Mouse (Mus musculus) ovary, postnatal 36 days (tissue): ENCODE results near the gene Pex7.

Experiments used
- DNase-seq: peaks from one replicate; pipeline ENCODE4 v3.0.0; 2022; ENCODE audit warnings: low spot score, mixed read lengths

The Pex7 gene

GRCm38 (mm10) chr10:19877257-19877656 lies 30.2 kb downstream of the Pex7 start:
- DNase-seq, result no peak

DNA sequence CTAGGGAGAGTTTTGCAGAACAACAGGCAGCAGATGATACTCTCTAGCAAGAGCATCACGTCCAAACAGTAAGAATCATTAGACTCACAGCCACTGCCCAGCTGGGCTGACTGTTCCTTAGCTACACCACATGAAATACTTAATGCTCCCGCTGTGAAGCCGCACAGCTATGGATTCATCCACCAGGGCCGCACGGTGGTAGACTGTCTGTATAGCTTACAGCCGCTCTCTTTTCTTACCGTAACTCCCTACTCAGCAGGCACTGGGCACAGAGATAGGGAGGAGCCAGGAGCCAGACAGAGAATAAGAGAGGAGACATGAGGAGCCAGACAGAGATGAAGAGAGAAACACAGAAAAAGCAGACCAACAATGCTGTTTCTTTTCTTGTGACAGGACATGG lies 30.8 kb downstream of the Pex7 start:
- no peak for DNase-seq

DNA sequence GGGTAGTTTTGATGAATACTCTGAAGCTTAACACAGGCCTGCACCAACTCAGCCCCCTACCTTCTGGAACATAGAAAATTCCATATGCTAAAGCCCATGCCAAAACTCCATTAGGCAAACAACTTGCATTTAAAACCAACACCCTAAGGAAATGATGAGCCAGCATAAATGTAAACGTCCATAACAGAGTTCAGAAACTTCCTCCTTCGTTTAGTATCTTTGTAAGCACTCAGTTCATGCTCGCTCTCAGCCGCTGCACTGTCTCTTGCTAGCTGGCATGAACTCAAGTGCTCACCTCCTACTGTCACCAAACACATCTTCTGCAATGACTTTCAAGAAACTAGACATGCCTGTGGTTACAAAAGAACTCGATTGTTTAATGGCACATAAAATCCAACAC lies 32.1 kb downstream of the Pex7 start:
- no peak for DNase-seq

DNA sequence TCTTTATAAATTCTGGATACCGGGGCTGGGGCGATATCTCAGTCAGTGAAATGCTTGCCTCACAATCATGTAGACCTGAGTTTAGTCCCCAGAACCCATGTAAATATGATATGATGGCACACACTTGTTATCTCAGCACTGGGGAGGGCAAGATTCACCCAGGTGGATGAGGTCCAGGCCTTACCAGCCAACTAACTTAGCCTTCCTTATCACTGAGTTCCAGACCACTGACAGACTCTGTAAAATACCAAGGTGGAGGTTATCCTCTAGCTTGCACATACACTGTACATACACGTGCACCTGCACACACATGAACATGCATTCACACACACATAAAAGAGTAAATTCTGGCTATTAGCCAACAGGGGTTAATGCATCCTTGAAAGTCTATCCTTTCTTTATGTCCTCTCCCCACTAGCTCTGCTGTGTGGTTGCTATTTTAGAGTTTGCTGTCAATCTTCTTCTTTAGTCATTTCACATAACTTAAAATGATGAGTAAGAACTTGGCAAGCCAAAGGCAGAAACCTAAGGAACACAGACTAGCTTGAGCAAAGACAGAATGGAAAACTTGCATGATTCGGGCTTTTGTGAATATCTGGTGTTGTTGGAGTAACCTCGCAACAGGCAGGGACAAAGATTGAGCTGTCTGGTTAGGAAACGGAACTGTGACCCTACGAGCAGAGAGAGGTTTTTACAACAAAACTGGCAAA lies 51.7 kb downstream of the Pex7 start:
- no peak for DNase-seq

- no peak for DNase-seq
Measured at GRCm38 (mm10) chr10:19853609-19854008, 53.9 kb downstream of the Pex7 start.

DNA sequence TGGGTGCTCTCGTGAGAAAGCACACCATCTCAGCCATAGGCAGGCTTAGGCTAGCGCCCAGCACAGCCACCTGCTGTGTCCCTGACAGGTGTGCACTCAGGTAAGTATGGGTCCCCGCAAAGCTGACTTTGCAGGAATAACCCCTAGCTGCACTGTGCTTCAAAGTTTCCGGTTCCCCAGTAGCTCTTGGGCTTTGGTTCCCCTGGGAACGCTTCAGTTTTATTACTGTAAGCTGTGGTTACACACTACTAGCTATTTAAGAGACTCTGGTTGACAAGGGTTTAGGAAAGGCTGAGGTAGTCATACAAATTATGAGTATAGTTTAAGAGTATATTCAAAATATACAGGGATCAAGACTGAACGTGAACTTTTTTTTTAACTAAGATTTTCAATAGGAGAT lies 54.7 kb downstream of the Pex7 start:
- no peak for DNase-seq

DNA sequence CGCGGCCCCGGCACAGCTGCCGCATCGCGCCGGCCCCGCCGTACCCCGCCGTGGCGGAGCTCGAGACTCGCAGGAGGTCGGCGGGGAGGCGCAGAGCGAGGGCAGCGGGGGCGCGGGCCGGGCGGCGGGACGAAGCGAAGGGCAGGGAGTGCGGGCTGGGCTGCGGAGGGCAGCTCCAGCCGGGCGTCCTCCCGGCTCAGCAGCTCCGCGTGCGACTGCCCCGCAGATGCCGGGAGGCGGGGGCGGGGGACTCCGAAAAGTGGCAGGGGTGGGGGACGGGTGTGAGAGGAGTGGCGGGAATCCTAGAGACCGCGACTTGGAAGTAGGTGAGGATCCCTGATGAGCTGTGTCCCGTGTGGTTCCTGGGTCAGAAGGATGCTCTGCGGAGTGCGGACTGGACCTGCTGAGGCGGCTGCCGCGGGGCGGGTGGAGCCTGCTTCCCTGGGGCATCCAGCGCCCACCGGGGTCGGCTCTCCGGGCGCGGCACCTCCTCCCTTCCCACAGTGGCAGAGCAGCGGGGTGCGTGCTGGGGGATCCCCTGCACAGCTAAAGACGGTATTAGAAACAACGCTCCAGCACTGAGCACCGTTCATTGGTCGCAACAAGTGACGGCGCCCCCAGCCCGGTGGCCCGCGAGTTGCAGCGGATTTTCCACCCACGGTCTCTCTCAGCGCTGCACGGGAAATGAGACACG lies 56.3 kb downstream of the Pex7 start, which contains the start of gene Slc35d3:
Slc35d3 (minus strand) TSS at position 462 of the 694 bp plus-strand sequence.
- peak; percentile 7 for DNase-seq

DNA sequence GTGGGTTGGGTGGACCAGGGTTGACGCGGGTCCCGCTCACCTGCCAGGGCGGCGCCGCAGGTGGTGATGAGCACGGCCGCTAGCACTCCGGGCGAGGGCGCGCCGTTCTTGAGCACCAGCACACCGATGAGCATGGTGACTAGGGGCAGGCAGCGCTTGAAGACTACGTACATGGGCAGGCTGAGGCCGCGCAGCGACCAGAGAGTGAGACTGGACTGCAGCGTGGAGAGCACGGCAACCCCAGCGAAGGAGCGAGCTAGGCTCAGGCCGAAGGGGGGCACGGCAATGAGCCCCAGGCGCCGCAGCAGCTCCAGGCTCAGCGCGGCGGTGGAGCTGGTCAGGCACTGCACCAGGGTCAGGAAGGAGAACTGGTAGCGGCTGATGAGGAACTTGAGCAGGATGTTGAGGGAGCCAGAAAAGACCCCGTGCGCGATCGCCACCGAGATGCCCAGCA lies 56.9 kb downstream of the Pex7 start:
- DNase-seq, result peak; percentile 14

- DNase-seq, result no peak
Measured at GRCm38 (mm10) chr10:19849771-19850365, 57.6 kb downstream of the Pex7 start.

GRCm38 (mm10) chr10:19848928-19849770 lies 58.3 kb downstream of the Pex7 start:
- no peak for DNase-seq

DNA sequence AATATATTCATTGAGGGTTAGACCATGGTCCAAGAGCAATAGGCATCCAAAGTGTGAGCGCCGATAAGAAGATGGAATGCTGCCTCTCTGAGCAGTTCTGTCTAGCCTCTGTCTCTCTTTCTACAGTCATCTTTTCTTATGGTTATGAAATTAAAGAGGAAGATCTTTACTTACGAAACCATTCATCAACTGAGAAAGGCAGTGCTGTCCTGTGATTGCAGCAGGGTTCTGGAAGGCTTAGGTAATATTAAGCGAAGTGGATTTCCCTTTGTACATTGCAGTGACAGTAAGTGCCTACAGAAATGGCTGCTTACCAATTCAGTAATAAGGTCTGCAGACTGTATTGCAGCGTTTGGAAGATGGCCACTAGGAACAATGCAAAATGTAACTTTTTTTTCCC lies 67.7 kb downstream of the Pex7 start:
- DNase-seq, result no peak

- no peak for DNase-seq
Measured at GRCm38 (mm10) chr10:19835887-19836710, 71.4 kb downstream of the Pex7 start.

GRCm38 (mm10) chr10:19834222-19834621 lies 73.3 kb downstream of the Pex7 start:
- no peak for DNase-seq

DNA sequence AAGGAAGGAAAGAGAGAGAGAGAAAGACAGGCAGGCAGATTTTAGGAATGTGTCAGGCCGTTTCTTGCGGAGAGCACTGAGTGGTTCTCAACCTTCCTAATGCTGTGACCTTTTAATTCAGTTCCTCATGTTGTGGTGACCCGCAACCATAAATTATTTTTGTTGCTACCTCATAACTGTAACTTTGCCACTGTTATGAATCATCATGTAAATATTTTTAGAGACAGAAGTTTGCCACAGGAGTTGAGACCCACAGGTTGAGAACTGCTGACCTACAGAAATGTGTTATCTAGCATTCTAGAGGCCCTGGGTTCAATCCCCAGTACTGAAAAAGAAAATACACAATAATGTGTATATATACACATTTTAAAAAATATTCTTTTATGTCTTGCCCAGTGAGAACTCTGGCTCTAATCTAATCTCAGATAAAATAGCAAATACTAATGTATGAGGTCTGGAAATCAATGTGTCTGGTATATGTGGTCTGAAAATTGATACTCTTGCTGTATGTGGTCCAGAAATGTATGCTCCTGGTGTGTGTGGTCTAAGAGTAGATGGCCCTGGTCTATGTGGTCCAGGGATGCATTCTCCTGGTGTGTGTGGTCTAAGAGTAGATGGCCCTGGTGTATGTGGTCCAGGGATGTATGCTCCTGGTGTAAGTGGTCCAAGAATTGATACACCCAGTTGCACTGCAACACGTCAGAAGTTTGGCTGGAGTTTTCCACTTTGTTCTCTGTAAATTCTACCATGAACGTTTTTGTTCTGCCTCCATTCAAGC lies 76.2 kb downstream of the Pex7 start:
- no peak for DNase-seq

DNA sequence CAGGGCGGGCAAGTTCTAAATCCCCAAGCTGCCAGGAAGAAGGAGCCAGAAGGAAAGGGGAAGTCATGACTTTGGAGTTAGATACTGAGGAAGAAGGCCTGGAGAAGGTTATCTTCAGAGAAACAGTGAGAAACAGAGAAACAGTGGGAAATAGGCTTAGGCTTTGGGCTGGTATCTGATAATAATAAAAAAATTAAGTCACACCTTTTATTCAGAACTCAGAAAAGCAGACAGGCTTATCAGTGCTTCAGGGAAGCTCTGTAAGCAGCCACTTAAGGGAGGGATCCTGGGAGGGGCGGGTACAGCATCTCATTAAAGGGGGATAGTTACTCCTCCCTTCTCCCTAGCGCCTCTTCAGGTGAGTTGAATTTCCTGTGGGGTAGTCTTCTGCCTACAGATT lies 86.5 kb downstream of the Pex7 start:
- DNase-seq, result no peak

DNA sequence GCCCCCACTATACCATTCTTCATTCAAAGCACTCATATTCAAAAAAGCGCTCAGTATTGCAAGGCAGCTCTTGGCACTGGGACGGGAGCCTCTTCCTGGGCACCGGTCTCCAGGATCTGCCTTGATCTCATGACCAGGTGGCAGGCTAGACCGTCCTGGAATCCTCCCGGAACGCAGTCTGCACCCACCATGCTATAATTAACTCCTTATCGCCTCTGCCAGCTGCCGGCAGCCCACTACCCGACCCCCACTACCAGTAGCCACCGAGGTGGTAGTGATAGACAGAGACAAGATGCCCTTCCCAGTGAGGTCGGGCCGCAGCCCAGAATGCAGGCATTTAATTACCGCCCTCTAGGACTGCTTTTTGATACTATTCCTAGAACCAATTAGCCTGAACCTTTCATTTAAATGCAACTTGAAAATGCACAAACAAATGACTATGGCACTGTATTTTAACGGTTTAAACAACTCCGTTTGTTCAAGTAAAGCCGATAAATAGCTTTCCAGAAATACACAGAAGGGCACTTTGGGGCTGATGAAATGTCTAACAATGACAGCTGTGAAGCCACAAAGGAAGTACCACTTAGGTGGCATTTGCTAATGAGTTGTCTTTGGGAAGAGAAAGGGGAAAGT lies 88.7 kb downstream of the Pex7 start:
- DNase-seq, result no peak

DNA sequence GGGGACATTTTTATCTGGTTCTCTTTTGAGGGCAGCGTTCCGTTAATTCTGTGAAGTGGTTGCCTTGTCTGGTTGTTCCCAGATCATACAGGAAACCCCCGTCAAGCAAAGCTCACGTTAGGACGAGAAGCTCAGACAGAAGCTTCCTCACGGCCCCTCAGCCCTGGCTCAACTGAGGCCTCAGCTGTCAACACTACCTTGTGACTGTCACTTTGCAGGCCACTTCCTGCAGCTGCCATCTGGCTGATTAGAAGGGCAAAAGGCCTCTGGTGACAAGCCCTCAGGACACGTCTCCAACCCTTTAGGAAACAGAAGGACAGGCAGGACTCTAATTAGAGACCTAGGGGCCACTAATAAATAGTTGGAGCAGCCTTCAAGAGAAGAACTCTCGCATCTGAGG lies 92.1 kb downstream of the Pex7 start:
- no peak for DNase-seq

- DNase-seq, result no peak
Measured at GRCm38 (mm10) chr10:19811436-19812172, 95.9 kb downstream of the Pex7 start.

GRCm38 (mm10) chr10:19804763-19805162 lies 102.7 kb downstream of the Pex7 start:
- no peak for DNase-seq
